Mouse (Mus musculus): Measurements from ENCODE around the gene Adamts9. TPM values are rescaled to one million over a fixed set of nuclear protein-coding genes. Genes with fewer than 3 reads are reported as not detected.

The Adamts9 gene
- polyA plus RNA-seq, 1 experiment from 2014 or later: 1.6 TPM

- no peaks in the 10 kb centered on the region for H3K4me1 ChIP-seq (replicated peaks)
- WGBS: 87% methylated on average over 3 of the region's 3 CpGs
- no peak for ATAC-seq (ENCODE audit: low FRiP score, low read depth)
- no peak overlapping the region for H3K27ac ChIP-seq (replicated peaks)
- no peaks in the 10 kb centered on the region for H3K36me3 ChIP-seq
- H3K9ac ChIP-seq: no peak overlapping the region
- H3K4me2 ChIP-seq: no peak overlapping the region
- H3K27me3 ChIP-seq: no peaks in the 10 kb centered on the region
- H3K9me3 ChIP-seq: no peaks in the 10 kb centered on the region
- no peak overlapping the region for H3K4me3 ChIP-seq
These were observed 32.7 kb downstream of the Adamts9 start for GRCm38 (mm10) chr6:92910611-92911010.

GRCm38 (mm10) chr6:92909361-92909760 is 33.9 kb downstream of the Adamts9 start:
- Histone ChIP-seq H3K9me3 (no peaks in the 10 kb centered on the region), H3K27me3 (no peaks in the 10 kb centered on the region), H3K4me1 (replicated peaks) (no peaks in the 10 kb centered on the region), H3K9ac (no peak overlapping the region), H3K4me2 (no peak overlapping the region), H3K36me3 (no peaks in the 10 kb centered on the region), H3K27ac (replicated peaks) (no peak overlapping the region), H3K4me3 (no peak overlapping the region)
- ATAC-seq (ENCODE audit: low FRiP score, low read depth): no peak
- 65% methylated on average over 8 of the region's 8 CpGs for WGBS

- H3K36me3 ChIP-seq: no peaks in the 10 kb centered on the region
- H3K4me1 ChIP-seq (replicated peaks): no peaks in the 10 kb centered on the region
- no peak overlapping the region for H3K27ac ChIP-seq (replicated peaks)
- ATAC-seq (ENCODE audit: low FRiP score, low read depth): no peak
- no peak overlapping the region for H3K4me2 ChIP-seq
- no peaks in the 10 kb centered on the region for H3K9me3 ChIP-seq
- WGBS: 34% methylated on average over 5 of the region's 5 CpGs
- no peak overlapping the region for H3K4me3 ChIP-seq
- H3K9ac ChIP-seq: no peak overlapping the region
- no peaks in the 10 kb centered on the region for H3K27me3 ChIP-seq
These were observed 37.4 kb downstream of the Adamts9 start for GRCm38 (mm10) chr6:92905922-92906321.

- WGBS: 60% methylated on average over 2 of the region's 2 CpGs
- H3K9ac ChIP-seq: no peak overlapping the region
- no peaks in the 10 kb centered on the region for H3K27me3 ChIP-seq
- H3K4me2 ChIP-seq: no peak overlapping the region
- H3K36me3 ChIP-seq: no peaks in the 10 kb centered on the region
- H3K4me3 ChIP-seq: no peak overlapping the region
- no peak for ATAC-seq (ENCODE audit: low FRiP score, low read depth)
- H3K27ac ChIP-seq (replicated peaks): no peak overlapping the region
- no peaks in the 10 kb centered on the region for H3K9me3 ChIP-seq
- H3K4me1 ChIP-seq (replicated peaks): no peaks in the 10 kb centered on the region
These were observed 38.8 kb downstream of the Adamts9 start for GRCm38 (mm10) chr6:92904491-92904890.

- WGBS: 89% methylated on average over 1 of the region's 1 CpGs
- H3K4me3 ChIP-seq: no peak overlapping the region
These were observed 39.3 kb downstream of the Adamts9 start for GRCm38 (mm10) chr6:92904037-92904436.

GRCm38 (mm10) chr6:92891535-92891934 is 51.8 kb downstream of the Adamts9 start:
- Histone ChIP-seq H3K9me3 (no peaks in the 10 kb centered on the region), H3K4me3 (no peak overlapping the region)
- WGBS: 87% methylated on average over 1 of the region's 1 CpGs

More at GRCm38 (mm10) chr6:92904037-92904436, 39.3 kb downstream of the Adamts9 start:
- Histone ChIP-seq H3K9ac (no peak overlapping the region), H3K27ac (replicated peaks) (no peak overlapping the region), H3K4me2 (no peak overlapping the region), H3K4me1 (replicated peaks) (no peaks in the 10 kb centered on the region), H3K36me3 (no peaks in the 10 kb centered on the region), H3K9me3 (no peaks in the 10 kb centered on the region), H3K27me3 (no peaks in the 10 kb centered on the region)
- no peak for ATAC-seq (ENCODE audit: low FRiP score, low read depth)

GRCm38 (mm10) chr6:92883131-92883900 is 60.0 kb downstream of the Adamts9 start:
- H3K36me3 ChIP-seq: no peaks in the 10 kb centered on the region
- H3K27me3 ChIP-seq: no peaks in the 10 kb centered on the region
- ATAC-seq (ENCODE audit: low FRiP score, low read depth): no peak
- H3K4me3 ChIP-seq: no peak overlapping the region
- H3K27ac ChIP-seq (replicated peaks): no peak overlapping the region
- 39% methylated on average over 9 of the region's 9 CpGs for whole genome bisulfite sequencing
- no peaks in the 10 kb centered on the region for H3K9me3 ChIP-seq
- no peak overlapping the region for H3K9ac ChIP-seq
- peaks cover 7% of the 10 kb centered on the region; the same call in 1 of the 2 replicates for H3K4me1 ChIP-seq (replicated peaks)
- H3K4me2 ChIP-seq: no peak overlapping the region

More at GRCm38 (mm10) chr6:92891535-92891934, 51.8 kb downstream of the Adamts9 start:
- Histone ChIP-seq H3K4me2 (no peak overlapping the region), H3K4me1 (replicated peaks) (no peaks in the 10 kb centered on the region), H3K36me3 (no peaks in the 10 kb centered on the region), H3K27me3 (no peaks in the 10 kb centered on the region), H3K27ac (replicated peaks) (no peak overlapping the region), H3K9ac (no peak overlapping the region)
- ATAC-seq (ENCODE audit: low FRiP score, low read depth): no peak

- peaks cover 7% of the 10 kb centered on the region; the same call in 1 of the 2 replicates for H3K4me1 ChIP-seq (replicated peaks)
- no peaks in the 10 kb centered on the region for H3K36me3 ChIP-seq
- no peaks in the 10 kb centered on the region for H3K9me3 ChIP-seq
- no peak for ATAC-seq (ENCODE audit: low FRiP score, low read depth)
- no peaks in the 10 kb centered on the region for H3K27me3 ChIP-seq
- H3K27ac ChIP-seq (replicated peaks): no peak overlapping the region
- no peak overlapping the region for H3K4me3 ChIP-seq
- no peak overlapping the region for H3K4me2 ChIP-seq
- WGBS: 77% methylated on average over 5 of the region's 5 CpGs
- H3K9ac ChIP-seq: no peak overlapping the region
These were observed 60.8 kb downstream of the Adamts9 start for GRCm38 (mm10) chr6:92882446-92882845.

- Histone ChIP-seq H3K27me3 (no peaks in the 10 kb centered on the region), H3K4me2 (no peak overlapping the region), H3K4me3 (no peak overlapping the region), H3K9me3 (no peaks in the 10 kb centered on the region), H3K27ac (replicated peaks) (no peak overlapping the region), H3K9ac (no peak overlapping the region), H3K4me1 (replicated peaks) (peaks cover 7% of the 10 kb centered on the region; the same call in 1 of the 2 replicates), H3K36me3 (no peaks in the 10 kb centered on the region)
- WGBS: 70% methylated on average over 14 of the region's 14 CpGs
- ATAC-seq (ENCODE audit: low FRiP score, low read depth): no peak
These were observed 63.5 kb downstream of the Adamts9 start for GRCm38 (mm10) chr6:92879700-92880265.

- Histone ChIP-seq H3K36me3 (no peaks in the 10 kb centered on the region), H3K27ac (replicated peaks) (no peak overlapping the region), H3K9me3 (no peaks in the 10 kb centered on the region), H3K27me3 (no peaks in the 10 kb centered on the region), H3K4me1 (replicated peaks) (peaks cover 7% of the 10 kb centered on the region; the same call in 1 of the 2 replicates), H3K9ac (no peak overlapping the region), H3K4me3 (no peak overlapping the region), H3K4me2 (no peak overlapping the region)
- WGBS: 92% methylated on average over 5 of the region's 5 CpGs
- no peak for ATAC-seq (ENCODE audit: low FRiP score, low read depth)
These were observed 64.5 kb downstream of the Adamts9 start for GRCm38 (mm10) chr6:92878771-92879170.

- ATAC-seq (ENCODE audit: low FRiP score, low read depth): no peak
- no peak overlapping the region for H3K9ac ChIP-seq
- 96% methylated on average over 4 of the region's 4 CpGs for WGBS
- H3K4me1 ChIP-seq (replicated peaks): no peaks in the 10 kb centered on the region
- no peaks in the 10 kb centered on the region for H3K36me3 ChIP-seq
- H3K9me3 ChIP-seq: no peaks in the 10 kb centered on the region
- H3K4me3 ChIP-seq: no peak overlapping the region
- H3K4me2 ChIP-seq: no peak overlapping the region
- H3K27ac ChIP-seq (replicated peaks): no peak overlapping the region
- no peaks in the 10 kb centered on the region for H3K27me3 ChIP-seq
These were observed 66.1 kb downstream of the Adamts9 start for GRCm38 (mm10) chr6:92877236-92877635.

GRCm38 (mm10) chr6:92876121-92876520 is 67.2 kb downstream of the Adamts9 start:
- no peaks in the 10 kb centered on the region for H3K36me3 ChIP-seq
- ATAC-seq (ENCODE audit: low FRiP score, low read depth): no peak
- 75% methylated on average over 5 of the region's 5 CpGs for WGBS

More at GRCm38 (mm10) chr6:92876121-92876520, 67.2 kb downstream of the Adamts9 start:
- Histone ChIP-seq H3K9ac (no peak overlapping the region), H3K4me2 (no peak overlapping the region), H3K27ac (replicated peaks) (no peak overlapping the region), H3K4me3 (no peak overlapping the region), H3K27me3 (no peaks in the 10 kb centered on the region), H3K9me3 (no peaks in the 10 kb centered on the region), H3K4me1 (replicated peaks) (no peaks in the 10 kb centered on the region)
